Mouse (Mus musculus) limb, embryonic 14.5 days (tissue): ENCODE measurements at regions not wholly inside any gene's neighbourhood (a gene's known extent, or its start where the extent isn't known, plus 50 kb on each side); places are given as distances from the start of the nearest gene placed in this dataset.

Experiments
- ATAC-seq: fragments of 200-750 bp; cut with Nextera tagmentation; 2 replicates; pipeline ENCODE4 v1.8.0; 2017; ENCODE audit warnings: low read depth, moderate number of reproducible peaks, moderate TSS enrichment; ENCODE audit not compliant: low FRiP score
- DNase-seq: peaks from one replicate; pipeline ENCODE4 v3.0.0-alpha.2; 2015; ENCODE audit warnings: low spot score
- H3K27ac ChIP-seq: fragments of 300-500 bp; sonication (generic); replicated peaks from 2 replicates; pipeline ENCODE4 v1.5.1; 2014; ENCODE audit warnings: low read depth, mild to moderate bottlenecking, low read length, moderate library complexity, mixed read lengths
- H3K27me3 ChIP-seq: fragments of 300-500 bp; sonication (generic); 2 replicates; pipeline ENCODE4 v1.6.1; 2014; ENCODE audit warnings: low read length, mixed read lengths; ENCODE audit not compliant: control insufficient read depth, insufficient read depth
- H3K36me3 ChIP-seq: fragments of 300-500 bp; sonication (generic); 2 replicates; pipeline ENCODE4 v1.6.1; 2014; ENCODE audit warnings: mild to moderate bottlenecking, low read length, moderate library complexity, mixed read lengths; ENCODE audit not compliant: control insufficient read depth, insufficient read depth
- H3K4me1 ChIP-seq: fragments of 300-500 bp; sonication (generic); 2 replicates; pipeline ENCODE4 v1.6.1; 2014; ENCODE audit warnings: antibody characterized with exemption, low read length, mixed read lengths; ENCODE audit not compliant: control insufficient read depth, insufficient read depth
- H3K4me2 ChIP-seq: fragments of 300-500 bp; sonication (generic); replicated peaks from 2 replicates; pipeline ENCODE4 v1.6.1; 2014; ENCODE audit warnings: low read depth, mild to moderate bottlenecking, low read length, moderate library complexity; ENCODE audit not compliant: severe bottlenecking
- H3K4me3 ChIP-seq: fragments of 300-500 bp; sonication (generic); replicated peaks from 2 replicates; pipeline ENCODE4 v1.5.1; 2014; ENCODE audit warnings: low read length
- H3K9ac ChIP-seq: fragments of 300-500 bp; sonication (generic); 2 replicates; pipeline ENCODE4 v1.6.1; 2014; ENCODE audit warnings: mild to moderate bottlenecking, low read depth, low read length, moderate library complexity; ENCODE audit not compliant: severe bottlenecking
- H3K9me3 ChIP-seq: fragments of 300-500 bp; sonication (generic); 2 replicates; pipeline ENCODE4 v1.6.1; 2016; ENCODE audit warnings: low read length; ENCODE audit not compliant: control insufficient read depth
- POLR2A ChIP-seq: fragments of 200-500 bp; IDR thresholded peaks from 2 replicates; pipeline ENCODE4 v1.8.0; 2012; ENCODE audit warnings: inconsistent platforms, mild to moderate bottlenecking, moderate library complexity, borderline replicate concordance; ENCODE audit not compliant: insufficient read depth, insufficient read length; ENCODE audit errors: extremely low read depth
- WGBS: fragments of 180-500 bp; shearing (Covaris S2); extraction: QIAGEN DNeasy Blood & Tissue Kit; methylation state at CpG from one replicate; pipeline ENCODE4 v1.1.7; 2014; 5-methylcytosine and 5-hydroxymethylcytosine counted together

GRCm38 (mm10) chr10:37323689-37324088, 185.0 kb upstream of the Marcks start:
- DNase-seq (no peak), ATAC-seq (no peak)
- Histone ChIP-seq H3K4me1 (no peaks in the 10 kb centered on the region), H3K9me3 (no peaks in the 10 kb centered on the region), H3K36me3 (no peaks in the 10 kb centered on the region), H3K4me3 (no peak overlapping the region), H3K9ac (no peak overlapping the region), H3K27me3 (no peaks in the 10 kb centered on the region), H3K4me2 (no peak overlapping the region), H3K27ac (no peak overlapping the region)
- WGBS, result 81% methylated on average over 1 of the region's 1 CpGs
- TF ChIP-seq POLR2A, result no peak

- 56% methylated on average over 1 of the region's 1 CpGs for WGBS
- no peaks in the 10 kb centered on the region for H3K27me3 ChIP-seq
- no peaks in the 10 kb centered on the region for H3K9me3 ChIP-seq
- H3K4me2 ChIP-seq, result no peak overlapping the region
- H3K4me3 ChIP-seq, result no peak overlapping the region
- DNase-seq, result no peak
- H3K4me1 ChIP-seq, result no peaks in the 10 kb centered on the region
- TF ChIP-seq POLR2A, result no peak
- ATAC-seq, result no peak
- H3K9ac ChIP-seq, result no peak overlapping the region
- H3K36me3 ChIP-seq, result no peaks in the 10 kb centered on the region
- H3K27ac ChIP-seq, result no peak overlapping the region
These were observed 184.1 kb upstream of the Marcks start for GRCm38 (mm10) chr10:37322809-37323208.

- Histone ChIP-seq H3K4me1 (no peaks in the 10 kb centered on the region), H3K27ac (no peak overlapping the region), H3K36me3 (no peaks in the 10 kb centered on the region), H3K9me3 (no peaks in the 10 kb centered on the region), H3K4me2 (no peak overlapping the region), H3K9ac (no peak overlapping the region), H3K27me3 (no peaks in the 10 kb centered on the region), H3K4me3 (no peak overlapping the region)
- 97% methylated on average over 5 of the region's 5 CpGs for WGBS
- DNase-seq, result no peak
- no peak for TF ChIP-seq POLR2A
- no peak for ATAC-seq
These were observed 183.6 kb upstream of the Marcks start for GRCm38 (mm10) chr10:37322310-37322709.

GRCm38 (mm10) chr10:37321171-37321570, 182.5 kb upstream of the Marcks start:
- Histone ChIP-seq H3K9me3 (no peaks in the 10 kb centered on the region), H3K27me3 (no peaks in the 10 kb centered on the region), H3K4me2 (no peak overlapping the region), H3K4me1 (no peaks in the 10 kb centered on the region), H3K27ac (no peak overlapping the region), H3K36me3 (no peaks in the 10 kb centered on the region), H3K9ac (no peak overlapping the region), H3K4me3 (no peak overlapping the region)
- TF ChIP-seq POLR2A, result no peak
- 84% methylated on average over 3 of the region's 3 CpGs for WGBS
- DNase-seq (no peak), ATAC-seq (no peak)

- H3K4me2 ChIP-seq, result no peak overlapping the region
- TF ChIP-seq POLR2A, result no peak
- H3K27ac ChIP-seq, result no peak overlapping the region
- DNase-seq (no peak), ATAC-seq (no peak)
- H3K4me3 ChIP-seq, result no peak overlapping the region
- no peaks in the 10 kb centered on the region for H3K36me3 ChIP-seq
- H3K9me3 ChIP-seq, result no peaks in the 10 kb centered on the region
- H3K9ac ChIP-seq, result no peak overlapping the region
- 95% methylated on average over 8 of the region's 8 CpGs for WGBS
- no peaks in the 10 kb centered on the region for H3K4me1 ChIP-seq
- no peaks in the 10 kb centered on the region for H3K27me3 ChIP-seq
These were observed 181.2 kb upstream of the Marcks start for GRCm38 (mm10) chr10:37319746-37320430.
